8 mouse cellular contexts compared by ENCODE assay signal in the genomic region with DNA sequence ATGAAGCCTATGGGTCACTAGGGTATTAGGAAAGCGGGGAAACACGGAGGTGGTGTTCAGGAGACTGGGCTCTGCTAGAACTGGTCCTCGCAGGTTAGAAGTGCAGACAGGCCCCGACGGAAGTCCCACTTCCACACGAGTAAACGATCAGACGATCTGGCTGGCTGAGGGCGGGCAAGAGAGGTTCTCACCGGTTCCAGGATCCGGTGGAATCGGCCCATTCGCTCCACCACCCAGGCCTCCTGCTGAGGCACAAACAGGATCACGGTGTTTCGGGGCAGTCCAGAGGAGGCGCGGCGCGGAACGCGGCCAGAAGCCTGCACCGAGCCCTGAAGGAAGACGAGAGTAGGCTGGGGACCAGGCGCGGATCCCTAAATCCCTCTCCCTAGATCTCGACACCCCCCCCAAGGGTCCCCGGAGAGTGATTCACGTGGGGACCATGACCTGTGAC. TPM values are rescaled to one million over a fixed set of nuclear protein-coding genes. Genes with fewer than 3 reads are reported as not detected.
DNase-seq lines count a peak whose midpoint lies in the region; ATAC-seq and TF ChIP-seq lines count a peak whose summit lies in the region.

No protein-coding gene starts in this region.

- TF ChIP-seq CTCF in CH12.LX (conservative IDR thresholded peaks at IDR 0.05 in 1 of 2, IDR thresholded peaks at IDR 0.05 in 1 of 2; ENCODE audit: low read depth in 2 of 2, low read length in 2 of 2) = no peak
- no peak for TF ChIP-seq CTCF in intestine, postnatal 0 days (IDR thresholded peaks at IDR 0.05; ENCODE audit: low read depth)

- H3K9me3 ChIP-seq in heart, embryonic 12.5 days (replicated peaks) = no peaks in the 10 kb centered on the region
- no peaks in the 10 kb centered on the region for H3K9me3 ChIP-seq in CH12.LX (replicated peaks; ENCODE audit: low read length)
- no peaks in the 10 kb centered on the region for H3K9me3 ChIP-seq in embryonic facial prominence, embryonic 14.5 days (ENCODE audit: control insufficient read depth, low read length)
- H3K9me3 ChIP-seq in intestine, postnatal 0 days (ENCODE audit: control insufficient read depth) = no peaks in the 10 kb centered on the region

- in situ Hi-C loops in CH12.LX (cut with MboI; ENCODE audit: low pct_ligation_motif_present, low pct_unique_long_range_greater_than_20kb, low sequenced_read_pairs) = no loop called here

- peaks cover 65% of the 10 kb centered on the region for H3K36me3 ChIP-seq in heart, embryonic 12.5 days
- peaks cover 26 to 71% of the 10 kb centered on the region in 2 experiments for H3K36me3 ChIP-seq in CH12.LX (replicated peaks in 1 of 2; ENCODE audit: control insufficient read depth in 1 of 2, insufficient read depth in 1 of 2, low read length in 1 of 2)
- H3K36me3 ChIP-seq in embryonic facial prominence, embryonic 14.5 days (ENCODE audit: control insufficient read depth, insufficient read depth, low read length) = peaks cover 59% of the 10 kb centered on the region
- H3K36me3 ChIP-seq in intestine, postnatal 0 days (ENCODE audit: control insufficient read depth, insufficient read depth) = peaks cover 32% of the 10 kb centered on the region

- 1% methylated on average over 28 of the region's 28 CpGs for WGBS in heart, embryonic 12.5 days
- WGBS in embryonic facial prominence, embryonic 14.5 days = 2% methylated on average over 24 of the region's 28 CpGs
- under 1% methylated on average over 28 of the region's 28 CpGs for WGBS in intestine, postnatal 0 days

- peak overlapping the region; percentile 87 for H3K4me2 ChIP-seq in heart, embryonic 12.5 days
- H3K4me2 ChIP-seq in CH12.LX (ENCODE audit: insufficient read depth, low read depth, poor library complexity, severe bottlenecking) = peak overlapping the region; percentile 58
- H3K4me2 ChIP-seq in embryonic facial prominence, embryonic 14.5 days (ENCODE audit: low read depth, low read length) = peak overlapping the region; percentile 84
- H3K4me2 ChIP-seq in intestine, postnatal 0 days (replicated peaks; ENCODE audit: low read depth) = peak overlapping the region; percentile 84

- peak; percentile 73 for ATAC-seq in heart, embryonic 12.5 days (ENCODE audit: insufficient number of reproducible peaks, low FRiP score)
- ATAC-seq in embryonic facial prominence, embryonic 14.5 days (ENCODE audit: low read depth) = peak; percentile 58
- ATAC-seq in intestine, postnatal 0 days = peak; percentile 56
- peak; percentile 41 for ATAC-seq in megakaryocyte-erythroid progenitor cell, adult 5-6 weeks (replicated peaks; ENCODE audit: low FRiP score, low TSS enrichment, poor library complexity, severe bottlenecking)

- peak overlapping the region; percentile 75 for H3K4me3 ChIP-seq in heart, embryonic 12.5 days
- H3K4me3 ChIP-seq in CH12.LX (replicated peaks in 1 of 3; ENCODE audit: low read depth in 2 of 3, low read length in 2 of 3, poor library complexity in 1 of 3) = peak overlapping the region; percentile 72 to 92 (median 84)
- peak overlapping the region; percentile 86 for H3K4me3 ChIP-seq in embryonic facial prominence, embryonic 14.5 days (ENCODE audit: low read depth, low read length)
- H3K4me3 ChIP-seq in intestine, postnatal 0 days (ENCODE audit: low read depth, low read length) = peak overlapping the region; percentile 76

- H3K27me3 ChIP-seq in heart, embryonic 12.5 days (replicated peaks) = no peaks in the 10 kb centered on the region
- H3K27me3 ChIP-seq in CH12.LX (replicated peaks) = no peaks in the 10 kb centered on the region
- no peaks in the 10 kb centered on the region for H3K27me3 ChIP-seq in embryonic facial prominence, embryonic 14.5 days (replicated peaks; ENCODE audit: control insufficient read depth, insufficient read depth, low read length)
- H3K27me3 ChIP-seq in intestine, postnatal 0 days (replicated peaks; ENCODE audit: control insufficient read depth, insufficient read depth, low read length) = no peaks in the 10 kb centered on the region

- peak overlapping the region; percentile 85 for H3K27ac ChIP-seq in heart, embryonic 12.5 days (ENCODE audit: poor library complexity, severe bottlenecking)
- no peak overlapping the region for H3K27ac ChIP-seq in CH12.LX (ENCODE audit: insufficient read depth, low read depth)
- H3K27ac ChIP-seq in embryonic facial prominence, embryonic 14.5 days (replicated peaks; ENCODE audit: low read depth, low read length) = peak overlapping the region; percentile 90
- peak overlapping the region; percentile 82 for H3K27ac ChIP-seq in intestine, postnatal 0 days (ENCODE audit: low read depth, low read length)

- no peak for TF ChIP-seq RAD21 in CH12.LX (IDR thresholded peaks at IDR 0.05; ENCODE audit: low read depth, low read length)

- DNase-seq in heart, adult 18-20 months = no peak
- peak; percentile 10 for DNase-seq in CH12.LX (ENCODE audit: extremely low read depth)
- DNase-seq in embryonic facial prominence, embryonic 14.5 days (ENCODE audit: low spot score) = no peak
- DNase-seq in thymus, postnatal 0 days (ENCODE audit: low spot score) = no peak
- DNase-seq in layer of hippocampus, adult 11-12 months (ENCODE audit: low spot score) = no peak

- dilution Hi-C loops in CH12.LX (cut with MboI; ENCODE audit: extremely low pct_ligation_motif_present, extremely low pct_unique_long_range_greater_than_20kb, low sequenced_read_pairs) = no loop called here

- H3K79me2 ChIP-seq in CH12.LX (replicated peaks; ENCODE audit: control insufficient read depth, extremely low read depth, insufficient read depth, poor library complexity, severe bottlenecking) = peaks cover 11% of the 10 kb centered on the region

- TF ChIP-seq POLR2A in CH12.LX (IDR thresholded peaks at IDR 0.05; ENCODE audit: low read depth, low read length) = no peak

- H3K4me1 ChIP-seq in heart, embryonic 12.5 days (replicated peaks) = peaks cover 13% of the 10 kb centered on the region
- peaks cover 5 to 22% of the 10 kb centered on the region in 2 experiments; a peak in 3 of 4 replicates for H3K4me1 ChIP-seq in CH12.LX (ENCODE audit: control insufficient read depth in 1 of 2, insufficient read depth in 2 of 2)
- H3K4me1 ChIP-seq in embryonic facial prominence, embryonic 14.5 days (ENCODE audit: control insufficient read depth, insufficient read depth, low read length) = peaks cover 5% of the 10 kb centered on the region; the same call in 1 of the 2 replicates
- H3K4me1 ChIP-seq in intestine, postnatal 0 days (replicated peaks; ENCODE audit: control insufficient read depth, insufficient read depth, low read length) = 0 out of 2 replicates have a peak, but pooled peaks cover 3% of the 10 kb centered on the region

- TF ChIP-seq EP300 in CH12.LX (IDR thresholded peaks at IDR 0.05; ENCODE audit: low read length) = no peak

- H3K9ac ChIP-seq in heart, embryonic 12.5 days = peak overlapping the region; percentile 86
- peak overlapping the region; percentile 95 for H3K9ac ChIP-seq in CH12.LX (ENCODE audit: insufficient read depth, low read depth)
- peak overlapping the region; percentile 96 for H3K9ac ChIP-seq in embryonic facial prominence, embryonic 14.5 days (ENCODE audit: low read depth, low read length)
- peak overlapping the region; percentile 90 for H3K9ac ChIP-seq in intestine, postnatal 0 days (ENCODE audit: low read depth, low read length)

RNA-seq across cellular contexts. Expression of a gene that starts 0.7 kb away (rescaled TPM):
- polyA plus RNA-seq in heart, embryonic 12.5 days (2016; fragmentation: Nextera tagmentation; extraction: Ambion mirVana) = 208 and 219 TPM in 2 replicates
- 100 to 1,000 TPM; 107 to 113 TPM for total RNA-seq in heart, adult 18-20 months (2021)
- total RNA-seq in CH12.LX (2012; rRNA removed) = 293 and 320 TPM in 2 replicates
- total RNA-seq in CH12.LX (2014; rRNA removed) = 296 and 338 TPM in 2 replicates
- polyA plus RNA-seq in CH12.LX (2012; ENCODE audit: insufficient read length, low read depth) = 330 and 338 TPM in 2 replicates
- 285 and 305 TPM in 2 replicates for polyA plus RNA-seq in embryonic facial prominence, embryonic 14.5 days (2014; fragmentation: Nextera tagmentation; extraction: Ambion mirVana)
- polyA plus RNA-seq in intestine, postnatal 0 days (2015; fragmentation: Nextera tagmentation; extraction: Ambion mirVana) = 119 and 120 TPM in 2 replicates
- 207 and 223 TPM in 2 replicates for total RNA-seq in megakaryocyte-erythroid progenitor cell, adult 5-6 weeks (2014; fragmentation: Nextera tagmentation)
- 190 and 198 TPM in 2 replicates for total RNA-seq in megakaryocyte-erythroid progenitor cell, adult 5-6 weeks (2017)
- 207 and 226 TPM in 2 replicates for polyA plus RNA-seq in thymus, postnatal 0 days (2015; fragmentation: Nextera tagmentation; extraction: Ambion mirVana)

RNA-seq across cellular contexts. Expression of a gene that starts 5.2 kb away (rescaled TPM):
- polyA plus RNA-seq in heart, embryonic 12.5 days (2016; fragmentation: Nextera tagmentation; extraction: Ambion mirVana) = 15.8 and 18.7 TPM in 2 replicates
- total RNA-seq in heart, adult 18-20 months (2021) = 10 to 100 TPM; 20.5 to 24.4 TPM
- 18.7 and 19.1 TPM in 2 replicates for total RNA-seq in CH12.LX (2012; rRNA removed)
- total RNA-seq in CH12.LX (2014; rRNA removed) = 8.0 and 8.7 TPM in 2 replicates
- 19.4 and 21.9 TPM in 2 replicates for polyA plus RNA-seq in CH12.LX (2012; ENCODE audit: insufficient read length, low read depth)
- polyA plus RNA-seq in embryonic facial prominence, embryonic 14.5 days (2014; fragmentation: Nextera tagmentation; extraction: Ambion mirVana) = 16.6 and 18.8 TPM in 2 replicates
- 14.3 and 15.4 TPM in 2 replicates for polyA plus RNA-seq in intestine, postnatal 0 days (2015; fragmentation: Nextera tagmentation; extraction: Ambion mirVana)
- total RNA-seq in megakaryocyte-erythroid progenitor cell, adult 5-6 weeks (2014; fragmentation: Nextera tagmentation) = 14.7 and 20.3 TPM in 2 replicates
- total RNA-seq in megakaryocyte-erythroid progenitor cell, adult 5-6 weeks (2017) = 8.3 and 11.0 TPM in 2 replicates
- polyA plus RNA-seq in thymus, postnatal 0 days (2015; fragmentation: Nextera tagmentation; extraction: Ambion mirVana) = 17.0 and 18.3 TPM in 2 replicates

RNA-seq across cellular contexts. Expression of a gene that starts 15.2 kb away (rescaled TPM):
- polyA plus RNA-seq in heart, embryonic 12.5 days (2016; fragmentation: Nextera tagmentation; extraction: Ambion mirVana) = 17.4 and 19.3 TPM in 2 replicates
- 10 to 100 TPM; 27.7 to 30.7 TPM for total RNA-seq in heart, adult 18-20 months (2021)
- total RNA-seq in CH12.LX (2012; rRNA removed) (2.7 and 3.3 TPM in 2 replicates), CH12.LX (2014; rRNA removed) (1.7 TPM in 2 replicates)
- 4.7 and 5.3 TPM in 2 replicates for polyA plus RNA-seq in CH12.LX (2012; ENCODE audit: insufficient read length, low read depth)
- polyA plus RNA-seq in embryonic facial prominence, embryonic 14.5 days (2014; fragmentation: Nextera tagmentation; extraction: Ambion mirVana) = 9.5 TPM in 2 replicates
- 5.9 and 6.3 TPM in 2 replicates for polyA plus RNA-seq in intestine, postnatal 0 days (2015; fragmentation: Nextera tagmentation; extraction: Ambion mirVana)
- total RNA-seq in megakaryocyte-erythroid progenitor cell, adult 5-6 weeks (2014; fragmentation: Nextera tagmentation) = 1.8 and 2.5 TPM in 2 replicates
- total RNA-seq in megakaryocyte-erythroid progenitor cell, adult 5-6 weeks (2017) = 1.0 TPM in 2 replicates
- 2.4 and 3.0 TPM in 2 replicates for polyA plus RNA-seq in thymus, postnatal 0 days (2015; fragmentation: Nextera tagmentation; extraction: Ambion mirVana)

RNA-seq across cellular contexts. Expression of a gene that starts 20.5 kb away (rescaled TPM):
- polyA plus RNA-seq in heart, embryonic 12.5 days (2016; fragmentation: Nextera tagmentation; extraction: Ambion mirVana) = 12.2 and 12.9 TPM in 2 replicates
- total RNA-seq in heart, adult 18-20 months (2021) = 1 to 10 TPM; 1.6 to 2.9 TPM
- total RNA-seq in CH12.LX (2012; rRNA removed) (13.2 and 14.8 TPM in 2 replicates), CH12.LX (2014; rRNA removed) (12.3 and 13.7 TPM in 2 replicates)
- 15.1 and 18.7 TPM in 2 replicates for polyA plus RNA-seq in CH12.LX (2012; ENCODE audit: insufficient read length, low read depth)
- 14.8 and 16.6 TPM in 2 replicates for polyA plus RNA-seq in embryonic facial prominence, embryonic 14.5 days (2014; fragmentation: Nextera tagmentation; extraction: Ambion mirVana)
- polyA plus RNA-seq in intestine, postnatal 0 days (2015; fragmentation: Nextera tagmentation; extraction: Ambion mirVana) = 5.2 and 6.2 TPM in 2 replicates
- total RNA-seq in megakaryocyte-erythroid progenitor cell, adult 5-6 weeks (2014; fragmentation: Nextera tagmentation) = 24.2 and 35.5 TPM in 2 replicates
- total RNA-seq in megakaryocyte-erythroid progenitor cell, adult 5-6 weeks (2017) = 8.3 and 8.5 TPM in 2 replicates
- polyA plus RNA-seq in thymus, postnatal 0 days (2015; fragmentation: Nextera tagmentation; extraction: Ambion mirVana) = 20.1 and 23.9 TPM in 2 replicates

RNA-seq across cellular contexts. Expression of a gene that starts 27.9 kb away (rescaled TPM):
- polyA plus RNA-seq in heart, embryonic 12.5 days (2016; fragmentation: Nextera tagmentation; extraction: Ambion mirVana) = 15.1 and 15.8 TPM in 2 replicates
- 10 to 100 TPM in 1 of 2 experiments, 1 to 10 TPM in 1; 9.0 to 10.9 TPM for total RNA-seq in heart, adult 18-20 months (2021)
- total RNA-seq in CH12.LX (2012; rRNA removed) = 0.04 and 0.08 TPM in 2 replicates
- total RNA-seq in CH12.LX (2014; rRNA removed) = 0.04 and 0.23 TPM in 2 replicates
- 0.19 TPM in 2 replicates for polyA plus RNA-seq in CH12.LX (2012; ENCODE audit: insufficient read length, low read depth)
- polyA plus RNA-seq in embryonic facial prominence, embryonic 14.5 days (2014; fragmentation: Nextera tagmentation; extraction: Ambion mirVana) = 5.5 TPM in 2 replicates
- polyA plus RNA-seq in intestine, postnatal 0 days (2015; fragmentation: Nextera tagmentation; extraction: Ambion mirVana) = 1.5 TPM in 2 replicates
- total RNA-seq in megakaryocyte-erythroid progenitor cell, adult 5-6 weeks (2014; fragmentation: Nextera tagmentation) = 2.5 and 2.9 TPM in 2 replicates
- 0.52 and 3.2 TPM in 2 replicates for total RNA-seq in megakaryocyte-erythroid progenitor cell, adult 5-6 weeks (2017)
- polyA plus RNA-seq in thymus, postnatal 0 days (2015; fragmentation: Nextera tagmentation; extraction: Ambion mirVana) = 0.15 and 0.29 TPM in 2 replicates
